Mouse (Mus musculus): Measurements from ENCODE around the gene Ttpal.
"Not testable (repeated sequence)": the region's sequence is repeated elsewhere in the genome, so short reads cannot be mapped to it uniquely, and the experiment has no call there.

Ttpal gene

DNA sequence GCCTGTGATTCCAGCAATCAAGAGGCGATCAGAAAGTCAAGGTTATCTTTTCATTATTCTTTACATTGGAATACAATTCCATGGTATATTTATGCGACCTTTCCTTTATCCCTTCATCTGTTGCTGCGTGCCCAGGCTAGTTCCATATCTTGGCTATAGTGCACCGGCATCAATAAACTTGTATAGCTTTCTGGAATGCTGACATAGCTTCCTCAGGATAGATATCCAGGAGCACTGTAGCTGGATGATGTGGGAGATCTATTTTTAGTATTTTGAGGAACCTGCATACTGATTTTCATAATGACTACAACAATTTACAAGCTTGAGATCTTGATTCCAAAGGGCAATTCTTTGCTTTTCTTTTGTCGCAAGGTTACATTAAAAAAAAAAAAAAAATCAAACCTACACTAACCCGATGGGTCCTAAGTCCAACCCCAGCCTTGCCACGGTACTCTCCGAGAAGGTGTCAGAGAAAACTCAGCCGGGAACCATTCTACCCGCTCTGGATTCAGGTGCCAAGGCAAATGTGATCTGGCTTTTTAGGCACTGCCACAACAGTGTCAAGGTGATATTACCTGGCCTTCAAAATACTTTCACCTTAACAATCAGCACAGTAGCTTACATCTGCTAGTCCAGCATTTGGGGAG lies 8.4 kb upstream of the Ttpal start:
- DNase-seq: no peak

DNA sequence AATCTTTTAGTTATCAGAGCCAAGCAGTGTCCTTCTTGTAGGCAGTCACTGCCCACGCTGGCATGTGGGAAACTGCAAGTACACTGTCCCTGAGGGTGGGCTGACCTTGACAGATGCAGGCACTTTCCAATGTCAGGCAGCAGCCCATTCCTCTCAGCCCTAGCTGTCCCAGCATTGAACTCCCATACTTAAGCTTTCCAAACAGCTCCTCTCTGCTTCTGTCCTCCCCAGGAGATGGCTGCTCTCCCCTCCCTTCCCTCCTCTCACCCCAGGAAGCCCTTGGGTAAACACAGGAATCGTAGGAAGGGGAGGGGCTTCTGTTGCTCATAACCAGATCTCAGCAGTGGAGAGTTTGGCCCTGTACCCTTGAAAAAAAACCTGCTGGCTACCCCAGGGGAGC lies 7.0 kb upstream of the Ttpal start:
- DNase-seq: no peak

DNA sequence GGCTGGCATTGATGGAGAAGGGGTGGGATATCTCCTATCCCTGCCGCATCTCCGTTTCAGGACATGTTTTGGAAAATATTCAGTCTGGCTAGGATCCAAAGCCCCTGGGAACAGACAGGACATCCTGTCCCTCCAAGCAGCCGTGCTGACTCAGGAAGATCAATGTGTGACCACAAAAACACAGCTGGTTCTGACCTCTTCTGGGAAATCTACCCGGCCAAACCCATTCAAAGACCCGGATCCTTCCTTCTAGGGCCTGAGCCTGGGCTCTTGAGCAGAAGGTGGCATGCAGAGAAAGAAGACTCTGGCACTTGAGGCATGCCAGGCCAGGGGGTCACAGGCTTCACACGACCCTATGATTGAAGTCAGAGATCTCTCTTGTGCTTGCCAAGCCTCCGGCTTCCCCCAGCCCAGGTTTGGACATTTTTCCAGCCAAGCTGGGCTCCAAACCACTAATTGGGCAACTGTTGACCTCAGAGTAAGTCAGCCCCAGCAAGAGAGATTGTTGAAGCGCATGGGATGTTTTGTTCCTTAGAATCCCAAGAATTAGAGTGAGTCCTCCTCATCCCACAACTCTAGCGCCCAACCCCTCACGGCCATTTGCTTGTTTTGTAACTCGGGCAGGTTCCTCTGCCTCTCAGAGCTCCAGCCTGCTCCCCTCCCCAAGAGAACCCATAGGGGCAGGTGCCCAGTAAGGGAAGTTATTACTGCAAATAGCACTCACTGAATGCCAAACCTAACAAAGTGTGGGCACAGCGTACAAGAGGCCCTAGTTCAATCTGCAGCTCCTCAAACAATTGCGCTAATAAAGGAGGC lies 5.8 kb upstream of the Ttpal start:
- DNase-seq: no peak

DNA sequence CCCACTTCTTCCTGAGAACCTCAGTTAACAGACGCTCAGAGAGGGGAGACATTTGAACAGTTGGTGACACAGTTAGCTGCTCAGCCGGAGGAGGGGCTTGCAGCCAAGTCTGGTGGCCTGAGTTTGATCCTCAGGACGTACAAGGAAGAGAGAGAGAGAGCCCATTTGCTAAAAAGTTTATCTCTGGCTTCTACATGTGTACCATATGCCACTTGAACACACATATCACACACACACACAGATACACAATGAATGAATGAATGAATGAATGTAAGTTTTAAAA lies 5.3 kb upstream of the Ttpal start:
- DNase-seq: no peak

DNA sequence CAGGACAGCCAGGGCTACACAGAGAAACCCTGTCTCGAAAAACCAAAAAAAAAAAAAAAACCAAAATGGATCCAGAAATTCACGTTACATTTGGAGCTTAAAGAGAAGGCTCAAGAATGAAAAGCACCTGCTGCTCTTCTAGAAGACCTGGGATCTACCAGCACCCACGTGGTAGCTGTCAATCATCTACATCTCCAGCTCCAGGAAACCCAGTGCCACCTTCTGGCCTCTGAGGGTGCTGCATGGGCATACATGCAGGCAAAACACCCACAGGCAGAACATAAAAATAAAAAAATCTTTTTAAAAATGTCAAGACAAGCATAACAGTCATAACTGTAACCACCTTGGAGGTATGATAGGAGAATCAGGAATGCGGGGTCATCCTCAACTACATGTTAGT lies 4.5 kb upstream of the Ttpal start:
- DNase-seq: no peak

DNA sequence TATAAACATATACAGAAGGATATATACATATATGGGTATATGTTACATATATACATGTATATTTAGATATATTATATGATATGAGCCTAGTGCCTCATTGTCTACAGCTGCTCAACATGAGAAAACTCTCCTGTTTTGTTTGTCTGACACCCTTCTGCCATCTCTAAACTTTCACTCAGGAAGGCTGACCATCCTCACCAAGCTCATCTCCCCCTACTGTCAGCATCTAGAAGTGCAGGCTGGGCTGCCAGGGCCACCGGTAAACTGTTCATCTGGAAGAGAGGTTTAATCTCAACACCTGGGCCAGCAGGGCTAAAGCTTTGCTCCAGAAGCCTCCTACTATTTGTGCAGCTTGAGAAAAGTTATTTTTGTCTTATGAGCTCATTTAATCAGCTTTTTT lies 2.9 kb upstream of the Ttpal start:
- DNase-seq: no peak

DNA sequence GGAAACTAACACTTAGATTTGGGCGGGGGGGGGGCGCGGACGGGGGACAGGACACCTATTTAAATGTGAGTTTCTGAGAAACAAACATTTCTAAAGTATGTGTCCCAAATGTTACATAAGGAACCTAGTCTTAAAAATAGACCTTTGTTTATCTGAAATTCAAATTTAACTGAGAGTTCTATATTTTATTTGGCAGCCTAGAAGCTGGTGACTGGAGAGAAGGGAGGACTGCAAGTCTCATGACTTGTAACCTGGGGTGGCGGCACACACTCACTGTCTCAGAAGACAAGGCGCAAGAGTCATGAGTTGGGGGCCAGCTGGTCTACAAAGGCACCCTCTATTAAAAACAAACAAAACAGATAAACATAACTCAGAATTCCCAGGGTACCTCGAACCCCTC lies 1.0 kb upstream of the Ttpal start:
- no peak for DNase-seq

DNA sequence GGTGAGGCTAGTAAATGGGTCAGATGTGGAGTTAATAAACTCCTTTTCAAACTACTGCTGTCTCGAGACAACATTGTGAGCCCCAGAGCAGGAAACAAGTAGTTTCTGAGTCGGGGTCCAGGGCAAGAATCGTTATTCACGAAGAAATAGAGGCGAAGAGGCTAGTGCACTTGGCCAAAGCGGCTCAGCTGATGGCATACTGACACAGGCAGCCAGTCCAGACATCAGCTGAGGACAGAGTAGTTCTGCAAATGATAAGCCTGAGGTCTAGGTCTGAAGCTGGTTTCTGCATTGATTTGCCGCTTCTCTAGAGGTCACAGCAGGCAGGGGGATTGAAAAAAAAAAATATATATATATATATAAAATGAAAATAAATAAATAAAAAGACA lies 408 bp upstream of the Ttpal start:
- no peak for DNase-seq

DNA sequence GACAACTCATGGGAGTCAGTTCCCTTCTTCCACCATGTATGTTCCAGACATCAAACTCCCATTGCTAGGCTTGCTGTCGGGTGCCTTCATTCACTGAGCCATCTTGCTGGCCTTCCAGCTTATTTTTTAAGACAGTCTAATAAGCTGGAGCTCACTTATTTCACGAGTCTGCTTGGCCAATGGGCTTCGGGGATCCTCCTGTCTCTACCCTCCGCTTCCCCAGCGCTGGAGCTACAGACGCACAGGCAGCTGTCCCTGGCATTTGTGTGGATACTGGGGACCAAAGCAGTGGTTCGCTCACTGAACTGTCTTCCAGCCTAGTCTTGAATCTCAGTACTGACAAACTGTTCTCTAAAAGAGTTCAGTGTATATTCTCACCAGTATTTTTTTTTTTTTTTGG lies 4.0 kb downstream of the Ttpal start:
- no peak for DNase-seq

DNA sequence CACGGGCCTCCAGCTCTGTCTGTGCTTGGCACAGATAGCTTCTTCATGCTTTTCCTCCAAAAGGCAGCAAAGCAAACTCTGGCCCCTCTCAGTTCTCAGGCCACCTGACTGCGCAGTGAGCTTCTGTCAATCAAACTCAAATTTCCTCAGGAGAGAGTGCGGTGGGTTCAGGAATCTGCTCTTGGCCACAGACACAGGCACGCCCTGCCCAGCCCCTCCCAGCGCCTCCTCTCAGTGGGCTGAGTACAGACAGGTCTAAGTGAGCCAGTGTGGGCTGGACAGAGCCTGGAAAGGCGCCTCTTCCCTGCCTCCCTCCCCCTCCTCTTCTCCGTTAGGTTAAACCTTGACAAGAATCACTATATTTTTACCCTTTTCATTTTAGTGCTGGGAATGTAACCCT lies 5.9 kb downstream of the Ttpal start:
- DNase-seq: no peak

DNA sequence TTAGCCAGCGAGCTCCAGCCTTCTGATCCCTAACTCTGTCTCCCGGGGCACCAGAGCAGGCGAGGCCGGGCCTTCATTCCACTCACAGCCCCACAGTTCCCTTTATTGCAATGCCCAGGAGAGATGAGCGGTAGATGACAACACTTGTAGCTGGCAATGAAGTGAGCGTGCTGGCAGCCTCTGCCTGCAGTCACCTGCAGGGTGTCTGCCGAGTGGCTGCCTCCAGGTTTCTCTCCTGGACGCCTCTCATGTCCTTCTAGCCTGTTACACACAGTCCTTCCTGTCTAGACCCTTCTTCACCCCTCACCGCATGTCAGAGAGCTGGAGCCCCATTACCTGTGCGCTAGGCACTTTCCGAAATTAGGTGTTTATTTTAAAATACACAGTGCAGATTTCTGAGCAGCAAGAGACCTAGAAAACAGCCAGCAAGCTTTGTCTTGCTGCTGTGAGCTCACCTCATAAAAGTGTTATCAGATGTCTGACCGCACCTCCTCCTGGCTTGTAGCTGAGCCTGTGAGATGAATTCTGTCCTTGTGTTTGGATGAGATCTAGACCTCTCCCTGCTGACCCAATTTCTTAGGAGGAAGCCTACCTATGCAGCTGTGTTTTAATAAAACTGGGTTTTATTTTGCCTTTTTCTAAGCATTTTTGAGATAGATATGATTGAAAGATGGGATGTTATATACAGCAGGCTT lies 7.3 kb downstream of the Ttpal start:
- DNase-seq: no peak

DNA sequence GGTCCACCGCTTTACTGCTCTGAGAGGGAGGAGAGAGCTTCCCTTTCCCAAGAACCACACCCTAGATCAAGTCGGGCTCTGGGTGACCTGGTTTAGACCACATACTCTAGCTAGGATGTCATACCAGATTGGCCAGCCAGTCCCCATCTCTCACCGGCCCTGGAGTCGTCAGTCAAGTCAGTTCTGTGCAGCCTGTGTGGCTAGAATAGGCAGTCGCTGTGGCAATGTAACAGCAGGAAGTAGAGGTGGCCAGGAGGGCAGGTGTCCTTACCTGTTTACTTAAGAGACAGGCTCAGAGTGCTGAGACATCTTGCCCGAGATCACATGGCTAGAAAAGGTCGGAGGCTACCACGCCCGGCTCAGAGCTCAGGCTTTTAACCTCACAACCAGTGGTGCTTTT lies 9.1 kb downstream of the Ttpal start:
- no peak for DNase-seq

DNA sequence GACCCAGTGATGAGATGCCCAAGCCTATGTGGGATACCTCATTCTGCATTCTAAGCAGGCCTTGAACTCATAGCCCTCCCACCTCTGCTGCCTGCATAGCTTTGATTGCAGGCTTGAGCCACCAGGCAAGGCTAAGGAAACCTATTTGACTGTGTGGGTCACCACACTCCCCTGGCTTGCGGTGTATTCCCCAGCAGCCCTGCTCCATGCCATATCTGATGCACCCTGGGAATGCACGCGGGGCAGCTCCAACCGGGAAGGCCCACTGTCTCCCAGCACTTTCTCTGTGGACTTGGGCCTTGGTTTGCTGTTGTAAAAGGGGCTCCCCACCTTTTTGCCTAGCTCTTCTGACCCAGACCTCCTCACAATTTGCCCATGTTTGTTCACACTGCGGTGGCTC lies 11.1 kb downstream of the Ttpal start:
- no peak for DNase-seq

DNA sequence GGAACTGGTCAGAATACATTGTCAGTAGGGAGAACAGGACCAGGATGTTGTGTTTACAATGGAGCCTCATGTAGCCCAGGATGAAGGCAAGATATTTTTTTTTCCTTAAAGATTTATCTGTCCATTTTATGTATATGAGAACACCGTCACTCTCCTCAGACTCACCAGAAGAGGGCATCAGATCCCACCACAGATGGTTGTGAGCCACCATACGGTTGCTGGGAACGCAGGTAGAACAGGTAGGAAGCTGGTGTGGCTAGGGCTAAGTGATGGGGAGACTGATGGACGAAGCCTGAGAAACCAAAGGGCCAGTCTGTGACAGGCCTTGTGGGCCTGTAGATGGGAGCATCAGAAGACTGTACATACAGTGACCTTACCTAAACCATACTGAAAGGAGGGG lies 11.9 kb downstream of the Ttpal start:
- no peak for DNase-seq

DNA sequence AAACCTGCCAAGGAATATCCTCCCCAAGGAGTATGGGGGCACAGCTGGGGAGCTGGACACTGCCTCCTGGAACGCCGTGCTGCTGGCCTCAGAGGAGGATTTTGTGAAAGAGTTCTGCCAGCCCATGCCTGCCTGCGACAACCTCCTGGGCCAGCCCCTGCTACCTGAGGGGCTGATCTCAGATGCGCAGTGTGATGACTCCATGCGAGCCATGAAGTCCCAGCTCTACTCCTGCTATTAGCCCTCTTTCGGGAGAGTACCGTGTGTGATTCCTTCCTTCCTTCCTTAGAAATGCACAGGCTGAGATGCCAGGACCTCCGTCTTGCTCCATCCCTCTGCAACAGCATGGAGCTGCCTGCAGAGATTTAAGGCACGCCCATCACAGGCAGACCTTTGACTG lies 13.3 kb downstream of the Ttpal start:
- no peak for DNase-seq

DNA sequence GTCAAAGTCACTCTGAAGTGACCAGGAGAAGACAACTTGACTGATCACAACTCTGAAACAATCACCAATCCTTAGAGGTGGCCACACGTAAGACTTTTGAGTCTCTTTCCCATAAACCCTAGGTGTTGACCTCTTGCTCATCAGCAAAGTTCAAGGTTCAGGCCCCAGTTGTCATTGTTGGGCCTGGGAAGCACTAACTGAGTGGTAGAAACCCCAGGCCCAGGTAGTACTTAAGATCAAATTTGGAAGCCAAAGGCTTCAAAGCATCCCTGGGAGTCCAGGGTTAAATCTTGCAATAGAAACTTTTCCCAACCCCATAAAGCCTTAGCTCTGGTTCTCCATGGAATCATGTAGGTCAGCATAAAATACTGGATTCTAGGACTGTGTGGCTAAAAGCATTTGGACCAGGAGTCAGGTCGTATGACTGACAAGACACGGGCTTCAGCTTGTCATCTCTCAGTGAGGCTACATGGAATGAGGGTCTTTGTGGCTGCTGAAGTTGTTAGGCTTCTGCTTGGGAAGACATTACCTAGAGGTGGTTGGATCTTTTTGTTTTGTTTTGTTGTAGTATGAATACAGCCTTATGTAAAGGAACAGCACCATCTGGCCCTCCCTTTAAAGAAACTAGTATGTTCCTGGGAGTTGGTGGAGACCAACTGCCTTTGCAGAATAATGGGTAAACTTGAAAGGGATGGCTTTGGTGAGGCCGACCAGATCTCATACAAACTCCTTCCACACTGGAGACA lies 14.0 kb downstream of the Ttpal start:
- no peak for DNase-seq

DNA sequence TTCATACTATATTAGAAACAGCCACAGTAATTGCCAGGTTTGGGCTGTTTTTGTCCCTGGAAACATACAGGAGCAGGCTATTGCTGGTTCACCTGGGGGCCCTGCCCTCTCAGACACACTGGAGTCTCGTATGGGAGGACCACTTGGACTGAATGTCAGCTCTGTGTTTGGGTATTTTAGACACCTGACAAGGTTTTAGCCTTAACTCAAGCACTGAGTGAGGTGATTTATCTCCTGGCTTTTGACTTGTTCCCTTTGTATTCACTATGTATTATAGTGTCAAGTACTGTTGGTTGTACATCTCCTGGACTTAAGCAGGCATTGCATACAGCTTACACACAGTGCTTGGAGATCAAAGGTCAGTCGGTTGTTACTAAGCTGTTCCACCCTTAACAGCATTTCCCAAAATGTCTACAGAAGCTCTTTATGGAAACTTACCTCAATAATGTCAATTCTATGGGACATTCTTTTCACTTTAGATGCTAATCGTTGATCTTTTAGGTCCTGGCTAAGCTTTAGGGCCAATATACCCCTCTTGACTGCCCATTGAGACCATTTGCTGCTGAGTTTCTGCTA lies 14.6 kb downstream of the Ttpal start:
- no peak for DNase-seq

DNA sequence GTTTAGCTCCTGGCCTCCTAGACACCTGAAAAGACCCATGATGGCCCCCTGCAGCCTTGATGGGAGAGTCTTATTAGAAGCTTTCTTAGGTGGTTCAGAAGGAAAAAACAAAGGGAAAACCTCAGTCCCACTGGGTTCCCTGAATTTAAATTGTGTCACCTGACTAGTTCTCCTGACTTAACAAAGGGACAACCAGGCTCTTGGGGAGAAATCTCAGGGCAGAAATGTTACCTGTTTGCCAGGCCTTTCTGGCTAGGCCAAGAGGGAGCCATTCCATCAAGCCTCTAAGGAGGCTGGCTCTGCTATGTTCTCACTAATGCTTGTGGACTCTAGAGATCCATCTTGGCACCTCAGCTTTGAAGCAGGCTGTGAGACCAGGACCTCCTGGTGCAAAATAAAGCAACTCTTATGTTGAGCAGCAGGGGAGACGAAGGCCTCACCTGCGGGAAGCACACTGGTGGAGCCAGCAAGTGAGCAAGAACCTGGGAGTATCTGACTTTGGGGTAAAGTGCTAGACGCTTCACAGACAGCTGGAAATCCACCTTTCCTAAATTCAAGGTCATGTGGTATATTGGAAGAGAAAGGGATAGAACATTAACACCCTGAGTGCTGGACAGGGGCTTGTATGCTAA lies 15.2 kb downstream of the Ttpal start:
- no peak for DNase-seq

DNA sequence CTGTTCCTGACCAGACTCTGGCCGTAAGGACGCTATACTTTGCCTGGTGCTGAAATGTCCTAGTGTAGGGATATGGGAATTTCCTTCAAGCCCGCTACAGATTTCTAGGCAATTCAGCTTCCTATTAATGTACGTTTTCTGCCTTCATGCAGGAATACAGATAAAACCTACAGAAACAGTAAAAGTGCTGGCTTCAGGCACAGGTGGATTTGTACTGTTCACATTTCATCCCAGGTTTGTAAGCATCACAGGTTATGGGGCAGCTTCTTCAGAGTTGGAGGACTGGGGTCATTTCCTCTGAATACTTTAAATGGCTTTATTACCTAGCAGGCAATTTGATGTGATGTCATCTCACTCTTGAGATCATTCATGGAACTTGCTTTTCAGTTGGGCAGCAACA lies 15.8 kb downstream of the Ttpal start:
- DNase-seq: no peak

DNA sequence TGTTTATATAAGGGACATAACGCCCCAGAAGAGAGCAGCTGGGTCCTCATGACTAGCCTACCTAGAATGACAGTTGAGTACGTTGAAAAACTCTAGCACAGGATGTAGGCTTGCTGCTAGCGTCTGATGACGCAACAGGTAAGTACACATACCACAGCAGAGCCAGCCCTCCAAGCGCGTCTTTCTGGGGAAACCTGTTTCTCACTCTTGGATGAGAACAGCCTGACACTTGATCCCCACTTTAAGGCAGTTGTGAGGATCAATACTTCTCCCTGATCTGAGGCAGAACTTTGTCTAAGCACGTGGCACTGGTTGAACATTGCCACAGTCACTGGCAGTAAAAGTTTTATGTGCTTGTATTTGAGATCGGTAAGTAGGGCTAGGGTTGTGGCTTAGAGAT lies 18.3 kb downstream of the Ttpal start:
- no peak for DNase-seq

DNA sequence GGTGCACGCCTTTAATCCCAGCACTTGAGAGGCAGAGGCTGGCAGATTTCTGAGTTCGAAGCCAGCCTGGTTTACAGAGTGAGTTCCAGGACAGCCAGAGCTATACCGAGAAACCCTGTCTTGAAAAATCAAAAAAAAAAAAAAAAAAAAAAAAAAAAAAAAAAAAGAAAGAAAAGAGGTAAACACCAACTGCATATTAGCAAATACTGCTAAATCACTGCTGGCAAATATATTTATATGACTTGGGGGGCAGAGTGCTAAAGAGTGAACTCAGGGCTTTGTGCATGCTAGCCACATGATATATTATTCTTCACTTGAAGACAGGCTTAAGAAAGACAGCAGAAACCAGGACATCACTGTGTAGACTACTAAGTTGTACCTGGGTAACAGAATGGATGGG lies 19.3 kb downstream of the Ttpal start:
- DNase-seq: not testable (repeated sequence)

DNA sequence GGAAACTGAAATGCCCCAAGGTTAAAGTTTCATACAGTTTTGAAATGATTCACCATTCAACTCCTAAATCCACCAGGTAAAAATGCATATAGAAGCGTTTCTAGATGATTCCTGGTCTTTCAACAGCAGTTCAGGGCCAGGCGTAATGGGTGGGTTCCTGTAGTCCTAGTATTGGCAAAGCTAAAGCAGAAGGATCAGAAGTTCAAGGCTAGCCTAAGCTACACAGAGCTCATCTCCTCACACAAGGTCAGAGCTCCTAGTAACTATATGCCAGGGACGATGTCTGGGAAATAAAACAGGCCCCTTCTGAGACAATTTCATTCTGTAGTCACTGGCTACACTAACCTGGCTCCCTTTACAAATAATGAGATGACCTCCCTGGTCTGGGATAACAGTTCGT lies 29.1 kb downstream of the Ttpal start:
- DNase-seq: no peak

DNA sequence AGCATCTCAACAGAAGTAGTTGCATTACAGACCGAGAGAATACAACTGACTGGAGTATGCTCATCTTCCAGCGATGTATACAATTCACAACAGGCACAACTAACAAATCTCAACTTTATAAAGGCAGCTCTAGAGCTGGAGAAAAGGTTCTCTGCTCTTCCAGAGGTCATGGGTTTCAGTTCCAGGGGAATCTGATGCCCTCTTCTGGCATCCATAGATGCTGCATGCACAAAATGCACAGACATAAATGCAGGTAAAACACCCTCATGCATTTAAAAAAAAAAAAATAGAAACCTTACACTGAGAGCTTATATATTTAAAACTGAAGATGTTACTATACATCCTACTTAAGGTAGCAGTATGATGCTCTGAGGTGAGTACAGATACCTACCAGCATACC lies 29.6 kb downstream of the Ttpal start:
- no peak for DNase-seq
